Mouse (Mus musculus) layer of hippocampus, adult 8-10 months (tissue): ENCODE measurements at regions not wholly inside any gene's neighbourhood (a gene's known extent, or its start where the extent isn't known, plus 50 kb on each side); places are given as distances from the start of the nearest gene placed in this dataset.
"Not testable (repeated sequence)": the region's sequence is repeated elsewhere in the genome, so short reads cannot be mapped to it uniquely, and the experiment has no call there.

Experiments
- DNase-seq, 2 experiments: peaks; one replicate each; pipeline ENCODE4 v3.0.0; 2022; ENCODE audit warnings: low spot score in 2 of 2

DNA sequence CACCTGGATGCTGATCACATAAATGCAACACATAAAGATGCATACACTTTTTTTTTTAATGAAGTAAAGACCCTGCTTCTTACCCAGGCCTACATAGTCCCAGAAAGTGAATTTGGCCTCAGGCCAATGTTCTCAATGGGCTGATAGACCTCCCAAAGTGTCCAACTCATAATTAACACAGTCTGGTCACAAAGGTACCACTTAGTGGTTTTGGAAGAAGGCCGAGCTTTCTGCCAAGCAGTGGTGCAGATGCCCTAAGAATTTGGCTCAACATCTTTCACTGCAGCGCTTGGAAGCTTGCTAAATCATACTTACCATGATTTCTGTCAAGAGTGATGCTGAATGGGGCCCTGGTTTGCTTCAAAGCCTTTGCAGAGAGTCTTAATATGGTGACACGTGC is 706.4 kb upstream of the Rag2 start:
- DNase-seq: no peak

DNA sequence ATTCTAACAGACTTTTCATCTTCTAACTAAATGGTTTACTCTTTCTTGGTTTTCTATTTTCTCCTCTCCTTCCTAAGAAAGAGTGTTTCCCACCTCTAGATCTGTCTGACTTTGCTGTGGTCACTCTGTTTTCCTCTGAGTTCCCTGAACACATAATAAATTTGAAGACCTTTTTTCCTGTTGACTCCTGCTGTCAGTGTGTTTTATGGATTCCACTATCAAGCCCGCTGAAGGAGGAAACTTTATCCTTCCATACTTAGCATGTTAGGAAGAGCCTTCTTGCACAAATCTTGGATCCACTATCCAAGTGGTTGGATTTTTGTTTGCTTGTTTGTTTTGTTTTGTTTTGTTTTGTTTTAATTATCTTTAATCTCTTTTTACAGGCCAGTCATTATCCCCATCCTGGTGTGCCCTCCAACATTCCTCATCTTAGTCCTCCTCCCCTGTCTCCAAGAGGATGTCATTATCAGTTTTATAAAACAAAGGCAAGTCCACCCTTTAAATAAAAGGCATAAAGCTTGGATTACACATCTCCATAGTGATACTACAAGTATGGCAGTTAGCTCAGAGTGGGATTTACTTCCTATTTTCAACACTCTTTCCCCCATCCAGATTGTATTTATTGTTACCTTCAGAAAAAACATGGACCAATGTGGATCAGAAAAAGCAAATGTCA is 704.8 kb upstream of the Rag2 start:
- DNase-seq: no peak

GRCm38 (mm10) chr2:100948632-100949031 is 675.9 kb upstream of the Rag2 start:
- not testable (repeated sequence) for DNase-seq

DNA sequence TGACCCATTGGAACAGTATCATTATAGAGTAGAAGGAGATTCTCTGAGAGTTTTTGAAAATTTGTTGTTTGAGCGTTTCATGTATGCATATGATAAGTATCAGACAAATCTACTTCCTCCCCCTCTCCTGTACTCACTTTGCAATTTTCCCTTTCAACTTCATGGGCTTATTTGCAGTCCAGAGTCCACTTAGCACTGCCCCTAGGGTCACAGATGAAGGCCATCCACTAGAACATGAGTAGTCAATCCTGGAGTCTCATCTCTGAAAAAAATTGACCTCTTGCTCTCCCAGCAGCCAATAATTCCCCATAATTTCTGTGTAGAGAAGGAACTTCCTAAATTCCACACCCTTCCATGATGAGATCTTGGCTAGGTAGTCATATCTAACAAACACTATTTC is 665.1 kb upstream of the Rag2 start:
- DNase-seq: no peak

GRCm38 (mm10) chr2:100964584-100964983 is 659.9 kb upstream of the Rag2 start:
- no peak for DNase-seq

DNA sequence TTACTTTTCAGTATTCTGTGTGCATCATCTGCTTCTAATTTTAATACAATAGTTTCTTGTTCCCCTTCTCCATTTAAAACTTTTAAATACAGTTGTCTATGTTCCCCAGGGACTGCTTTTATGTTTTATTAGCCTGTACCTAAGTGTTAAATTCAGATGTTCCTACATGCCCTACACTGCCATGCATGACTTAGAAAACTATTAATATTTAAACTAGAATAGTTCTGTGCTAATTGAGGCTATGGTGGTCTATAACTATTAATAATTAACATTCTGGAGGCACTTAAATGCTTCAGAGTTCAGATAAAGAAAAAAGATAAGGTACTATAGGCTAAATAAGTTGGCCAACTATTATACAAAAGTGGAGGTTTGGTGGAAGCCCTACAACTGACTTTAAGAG is 647.3 kb upstream of the Rag2 start:
- no peak for DNase-seq

DNA sequence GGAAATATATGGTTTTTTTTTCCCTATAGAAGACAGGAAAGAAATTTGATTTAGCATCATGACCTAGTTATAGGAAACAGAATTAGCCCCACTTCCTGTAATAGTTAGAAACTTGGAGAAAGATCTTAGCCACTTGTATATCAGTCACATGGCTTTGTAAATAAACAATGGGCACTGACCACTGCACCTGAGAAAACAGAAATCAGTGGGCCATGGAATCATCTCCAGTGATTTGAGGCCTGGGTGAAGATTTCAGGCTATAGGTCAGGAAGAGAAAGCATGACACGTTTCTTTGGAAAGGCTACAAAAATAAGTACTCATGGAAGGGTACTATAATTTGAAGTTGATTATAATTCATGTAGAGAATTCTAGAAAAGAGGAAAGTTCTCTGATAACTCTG is 642.2 kb upstream of the Rag2 start:
- DNase-seq: no peak

- DNase-seq: no peak
Measured at GRCm38 (mm10) chr2:101015353-101015752, 609.2 kb upstream of the Rag2 start.

- no peak for DNase-seq
Measured at GRCm38 (mm10) chr2:101019384-101019783, 605.1 kb upstream of the Rag2 start.

- peak; percentile 4 to 8 for DNase-seq
Measured at GRCm38 (mm10) chr2:101021515-101021914, 603.0 kb upstream of the Rag2 start.

- no peak for DNase-seq
Measured at GRCm38 (mm10) chr2:101043050-101043449, 581.5 kb upstream of the Rag2 start.

DNA sequence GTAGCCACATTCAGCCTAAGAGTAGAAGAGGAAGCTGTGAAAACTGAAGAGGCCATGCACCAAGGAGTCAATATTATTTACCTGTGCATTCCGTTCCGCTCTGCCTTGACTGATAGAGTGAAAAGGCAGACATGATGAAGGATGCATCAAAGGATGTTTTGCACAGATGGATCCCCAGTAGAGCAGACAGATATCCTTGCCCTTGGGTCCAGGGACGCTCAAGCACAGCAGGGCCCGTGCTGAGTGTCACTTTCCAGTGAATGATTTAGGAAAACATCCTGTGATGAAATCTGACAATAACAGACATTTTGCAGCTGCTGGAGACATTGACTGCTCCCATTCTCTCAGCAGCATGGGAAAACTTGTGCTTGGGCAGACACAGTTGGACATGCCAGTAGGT is 561.6 kb upstream of the Rag2 start:
- no peak for DNase-seq

DNA sequence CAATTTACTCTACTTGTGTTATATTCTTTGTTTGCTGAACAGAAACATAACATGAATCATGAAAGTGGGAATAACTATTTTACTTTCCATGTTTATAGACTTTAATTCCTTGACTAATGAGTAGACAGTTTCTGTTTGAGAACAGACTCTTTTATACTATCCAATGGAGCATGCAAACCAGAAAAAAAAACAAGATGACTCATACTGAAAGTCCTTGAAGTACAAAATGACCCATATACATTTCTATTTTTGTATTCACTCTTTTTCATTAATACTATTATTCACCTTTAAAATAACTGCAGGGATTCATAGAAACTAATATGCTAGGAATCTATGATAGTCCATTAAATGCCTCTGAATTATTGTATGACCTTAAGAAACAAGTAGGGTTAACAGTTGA is 549.5 kb upstream of the Rag2 start:
- no peak for DNase-seq

DNA sequence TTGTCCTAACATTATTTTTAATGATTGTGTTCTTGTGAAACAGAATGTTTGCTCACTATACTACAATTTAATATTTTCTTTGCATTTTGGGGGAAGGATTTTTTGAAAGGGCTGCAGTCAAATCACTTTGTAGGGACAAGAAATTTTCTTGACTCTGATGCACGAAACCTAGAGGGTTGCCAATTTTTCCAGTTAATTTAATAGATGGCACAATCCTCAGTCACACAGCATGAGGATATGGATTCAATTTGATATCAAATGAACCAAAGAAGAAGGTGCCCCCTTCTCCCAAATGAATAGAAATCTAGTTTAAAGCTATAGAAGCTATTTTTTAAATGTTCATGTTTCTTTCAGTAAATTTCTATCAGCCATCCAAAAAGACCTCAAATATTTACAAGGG is 544.3 kb upstream of the Rag2 start:
- DNase-seq: no peak

GRCm38 (mm10) chr2:101083813-101084212 is 540.7 kb upstream of the Rag2 start:
- no peak for DNase-seq

DNA sequence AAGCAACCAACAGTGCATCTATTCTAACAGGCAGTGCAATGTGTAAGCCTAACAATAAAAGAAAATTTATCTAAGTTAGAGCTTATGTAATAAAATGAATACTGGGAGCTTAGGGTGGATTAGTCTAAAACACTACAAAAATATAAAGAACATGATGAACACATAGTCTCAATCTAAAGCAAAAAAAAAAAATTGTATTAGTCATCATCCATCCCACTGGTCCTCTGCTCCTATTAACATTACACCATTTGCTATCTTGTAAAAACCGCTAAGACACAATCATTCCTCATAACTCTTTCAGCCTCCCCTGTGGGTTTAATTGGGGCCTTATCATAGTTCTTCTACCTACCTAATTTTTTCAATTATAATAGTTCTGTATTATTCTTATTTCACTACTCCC is 539.9 kb upstream of the Rag2 start:
- DNase-seq: no peak

GRCm38 (mm10) chr2:101107183-101107872 is 517.2 kb upstream of the Rag2 start:
- peak in 1 of 2 experiments; percentile 6 for DNase-seq

- no peak for DNase-seq
Measured at GRCm38 (mm10) chr2:101136867-101137266, 487.7 kb upstream of the Rag2 start.

DNA sequence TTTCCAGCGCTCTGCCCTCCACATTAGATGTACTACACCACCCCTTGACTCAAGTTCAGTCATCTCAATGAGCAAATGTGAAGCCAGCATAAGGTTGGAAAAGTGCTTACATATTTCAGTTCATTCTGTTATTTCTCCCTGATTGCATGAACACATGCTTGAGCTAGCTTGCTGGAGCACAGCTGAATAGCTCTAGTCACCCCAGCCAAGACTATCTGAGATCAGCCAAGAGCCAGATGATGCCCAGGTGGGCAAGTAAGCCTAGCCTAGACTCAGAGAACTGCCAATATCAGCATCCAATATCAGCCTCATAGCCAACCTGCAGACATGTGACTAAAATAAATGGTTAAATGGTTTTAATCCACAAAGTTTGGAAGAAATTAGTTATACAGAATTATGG is 484.6 kb upstream of the Rag2 start:
- no peak for DNase-seq

DNA sequence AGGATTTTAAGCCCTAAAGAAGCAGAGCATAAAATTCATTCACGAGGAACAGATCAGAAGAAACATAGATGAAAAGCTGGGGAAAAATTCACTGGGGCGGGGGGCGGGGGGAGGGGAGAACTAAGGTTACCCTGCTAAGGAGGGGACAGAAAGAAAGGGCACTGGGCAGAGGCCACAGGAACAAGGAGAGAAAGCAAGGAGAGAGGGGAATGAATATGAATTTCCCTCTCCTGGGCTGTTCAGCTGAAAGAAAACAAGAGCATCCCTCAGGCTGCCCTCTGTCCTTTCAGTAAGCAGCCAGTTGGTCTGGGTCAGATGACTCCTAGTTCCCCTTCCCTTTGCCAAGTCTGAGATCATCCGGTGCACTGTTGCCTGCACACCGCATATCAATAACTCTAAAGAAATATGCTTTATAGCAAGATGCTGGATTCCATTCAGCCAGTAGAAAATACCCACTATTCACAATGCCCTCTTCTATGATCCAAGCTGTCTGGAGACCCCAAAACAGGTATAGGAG is 467.7 kb upstream of the Rag2 start:
- no peak for DNase-seq

- DNase-seq: peak in 1 of 2 experiments; percentile 26
Measured at GRCm38 (mm10) chr2:101159276-101159675, 465.2 kb upstream of the Rag2 start.

- DNase-seq: no peak
Measured at GRCm38 (mm10) chr2:101165942-101166341, 458.6 kb upstream of the Rag2 start.

DNA sequence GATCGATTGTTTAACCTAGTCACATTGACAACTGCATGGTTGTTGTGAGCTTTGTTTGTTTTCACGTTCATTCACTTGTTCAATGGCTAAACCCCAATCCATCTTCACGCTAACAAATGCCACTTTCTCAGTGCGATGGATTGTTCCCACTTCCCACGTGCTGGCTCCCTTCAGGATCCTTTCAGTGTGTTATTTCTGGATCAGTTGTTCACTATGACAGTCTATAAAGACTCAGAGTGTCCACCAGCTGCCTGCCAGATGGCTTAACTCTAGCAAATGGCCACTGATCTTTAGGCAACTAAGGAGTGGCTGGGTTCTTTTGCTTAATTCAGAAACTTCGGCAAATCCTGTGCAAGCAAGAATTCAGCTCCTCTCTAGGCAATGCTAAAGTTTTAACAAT is 451.7 kb upstream of the Rag2 start:
- peak; percentile 28 to 34 for DNase-seq
